Mouse (Mus musculus): Measurements from ENCODE around the gene Ccng2. TPM values are rescaled to one million over a fixed set of nuclear protein-coding genes. Genes with fewer than 3 reads are reported as not detected.
A peak's percentile ranks its signal among the peaks of the same experiment; 100 is the strongest.

The Ccng2 gene
- polyA plus RNA-seq, 1 experiment from 2014 or later = 149 TPM

GRCm38 (mm10) chr5:93270095-93270494, 3.0 kb downstream of the Ccng2 start:
- H3K27ac ChIP-seq (ENCODE audit: low read length) = no peak overlapping the region
- no peak overlapping the region for H3K9ac ChIP-seq (replicated peaks; ENCODE audit: low read depth, low read length)
- H3K4me1 ChIP-seq (replicated peaks; ENCODE audit: control insufficient read depth, insufficient read depth, low read length) = peaks cover 15% of the 10 kb centered on the region

GRCm38 (mm10) chr5:93270721-93271120, 3.7 kb downstream of the Ccng2 start:
- H3K9me3 ChIP-seq (ENCODE audit: control insufficient read depth, low read length) = no peaks in the 10 kb centered on the region
- no peak overlapping the region for H3K4me2 ChIP-seq (ENCODE audit: low read length)
- H3K36me3 ChIP-seq (ENCODE audit: control insufficient read depth, insufficient read depth) = peaks cover 43% of the 10 kb centered on the region
- no peak overlapping the region for H3K9ac ChIP-seq (replicated peaks; ENCODE audit: low read depth, low read length)
- WGBS = 95% methylated on average over 18 of the region's 18 CpGs
- H3K4me3 ChIP-seq (replicated peaks; ENCODE audit: low read length) = no peak overlapping the region
- ATAC-seq = no peak
- no peak overlapping the region for H3K27ac ChIP-seq (ENCODE audit: low read length)
- peaks cover 15% of the 10 kb centered on the region for H3K4me1 ChIP-seq (replicated peaks; ENCODE audit: control insufficient read depth, insufficient read depth, low read length)
- no peaks in the 10 kb centered on the region for H3K27me3 ChIP-seq (replicated peaks; ENCODE audit: control insufficient read depth, insufficient read depth, low read length)

More at GRCm38 (mm10) chr5:93270095-93270494, 3.0 kb downstream of the Ccng2 start:
- Histone ChIP-seq H3K4me3 (replicated peaks; ENCODE audit: low read length) (peak overlapping the region; percentile 25; the same call in 1 of the 2 replicates), H3K9me3 (ENCODE audit: control insufficient read depth, low read length) (no peaks in the 10 kb centered on the region), H3K36me3 (ENCODE audit: control insufficient read depth, insufficient read depth) (peaks cover 37% of the 10 kb centered on the region), H3K27me3 (replicated peaks; ENCODE audit: control insufficient read depth, insufficient read depth, low read length) (no peaks in the 10 kb centered on the region), H3K4me2 (ENCODE audit: low read length) (peak overlapping the region; percentile 59)
- 45% methylated on average over 7 of the region's 7 CpGs for WGBS
- no peak for ATAC-seq

GRCm38 (mm10) chr5:93282446-93283107, 15.5 kb downstream of the Ccng2 start:
- H3K27ac ChIP-seq (ENCODE audit: low read length) = no peak overlapping the region
- no peak overlapping the region for H3K4me2 ChIP-seq (ENCODE audit: low read length)
- no peak overlapping the region for H3K9ac ChIP-seq (replicated peaks; ENCODE audit: low read depth, low read length)
- H3K27me3 ChIP-seq (replicated peaks; ENCODE audit: control insufficient read depth, insufficient read depth, low read length) = no peaks in the 10 kb centered on the region
- no peak for ATAC-seq
- H3K4me3 ChIP-seq (replicated peaks; ENCODE audit: low read length) = no peak overlapping the region
- 82% methylated on average over 14 of the region's 14 CpGs for WGBS
- no peaks in the 10 kb centered on the region for H3K4me1 ChIP-seq (replicated peaks; ENCODE audit: control insufficient read depth, insufficient read depth, low read length)
- no peaks in the 10 kb centered on the region for H3K9me3 ChIP-seq (ENCODE audit: control insufficient read depth, low read length)
- H3K36me3 ChIP-seq (ENCODE audit: control insufficient read depth, insufficient read depth) = peaks cover 9% of the 10 kb centered on the region

GRCm38 (mm10) chr5:93283109-93283508, 16.1 kb downstream of the Ccng2 start:
- ATAC-seq = no peak
- no peak overlapping the region for H3K9ac ChIP-seq (replicated peaks; ENCODE audit: low read depth, low read length)
- 91% methylated on average over 7 of the region's 7 CpGs for WGBS
- H3K4me2 ChIP-seq (ENCODE audit: low read length) = no peak overlapping the region
- no peaks in the 10 kb centered on the region for H3K27me3 ChIP-seq (replicated peaks; ENCODE audit: control insufficient read depth, insufficient read depth, low read length)
- no peaks in the 10 kb centered on the region for H3K9me3 ChIP-seq (ENCODE audit: control insufficient read depth, low read length)
- H3K36me3 ChIP-seq (ENCODE audit: control insufficient read depth, insufficient read depth) = peaks cover 5% of the 10 kb centered on the region
- H3K4me1 ChIP-seq (replicated peaks; ENCODE audit: control insufficient read depth, insufficient read depth, low read length) = no peaks in the 10 kb centered on the region
- H3K4me3 ChIP-seq (replicated peaks; ENCODE audit: low read length) = no peak overlapping the region
- H3K27ac ChIP-seq (ENCODE audit: low read length) = no peak overlapping the region

GRCm38 (mm10) chr5:93288553-93288952, 21.5 kb downstream of the Ccng2 start:
- Histone ChIP-seq H3K27me3 (replicated peaks; ENCODE audit: control insufficient read depth, insufficient read depth, low read length) (no peaks in the 10 kb centered on the region), H3K9me3 (ENCODE audit: control insufficient read depth, low read length) (no peaks in the 10 kb centered on the region), H3K4me1 (replicated peaks; ENCODE audit: control insufficient read depth, insufficient read depth, low read length) (no peaks in the 10 kb centered on the region), H3K9ac (replicated peaks; ENCODE audit: low read depth, low read length) (no peak overlapping the region), H3K4me2 (ENCODE audit: low read length) (no peak overlapping the region), H3K4me3 (replicated peaks; ENCODE audit: low read length) (no peak overlapping the region), H3K36me3 (ENCODE audit: control insufficient read depth, insufficient read depth) (no peaks in the 10 kb centered on the region), H3K27ac (ENCODE audit: low read length) (no peak overlapping the region)
- no peak for ATAC-seq

GRCm38 (mm10) chr5:93290282-93290681, 23.2 kb downstream of the Ccng2 start:
- H3K27me3 ChIP-seq (replicated peaks; ENCODE audit: control insufficient read depth, insufficient read depth, low read length) = no peaks in the 10 kb centered on the region
- no peak for ATAC-seq
- WGBS = 61% methylated on average over 2 of the region's 2 CpGs
- no peak overlapping the region for H3K4me3 ChIP-seq (replicated peaks; ENCODE audit: low read length)
- no peak overlapping the region for H3K27ac ChIP-seq (ENCODE audit: low read length)
- H3K4me1 ChIP-seq (replicated peaks; ENCODE audit: control insufficient read depth, insufficient read depth, low read length) = no peaks in the 10 kb centered on the region
- no peaks in the 10 kb centered on the region for H3K9me3 ChIP-seq (ENCODE audit: control insufficient read depth, low read length)
- no peak overlapping the region for H3K9ac ChIP-seq (replicated peaks; ENCODE audit: low read depth, low read length)
- no peaks in the 10 kb centered on the region for H3K36me3 ChIP-seq (ENCODE audit: control insufficient read depth, insufficient read depth)
- no peak overlapping the region for H3K4me2 ChIP-seq (ENCODE audit: low read length)

- no peak overlapping the region for H3K27ac ChIP-seq (ENCODE audit: low read length)
- H3K27me3 ChIP-seq (replicated peaks; ENCODE audit: control insufficient read depth, insufficient read depth, low read length) = no peaks in the 10 kb centered on the region
- H3K4me3 ChIP-seq (replicated peaks; ENCODE audit: low read length) = no peak overlapping the region
- H3K9me3 ChIP-seq (ENCODE audit: control insufficient read depth, low read length) = no peaks in the 10 kb centered on the region
- no peak overlapping the region for H3K9ac ChIP-seq (replicated peaks; ENCODE audit: low read depth, low read length)
- 87% methylated on average over 5 of the region's 5 CpGs for WGBS
- H3K4me1 ChIP-seq (replicated peaks; ENCODE audit: control insufficient read depth, insufficient read depth, low read length) = no peaks in the 10 kb centered on the region
- no peak overlapping the region for H3K4me2 ChIP-seq (ENCODE audit: low read length)
- H3K36me3 ChIP-seq (ENCODE audit: control insufficient read depth, insufficient read depth) = no peaks in the 10 kb centered on the region
- no peak for ATAC-seq
Observed at GRCm38 (mm10) chr5:93296341-93296746, 29.3 kb downstream of the Ccng2 start.

- no peaks in the 10 kb centered on the region for H3K27me3 ChIP-seq (replicated peaks; ENCODE audit: control insufficient read depth, insufficient read depth, low read length)
- H3K4me3 ChIP-seq (replicated peaks; ENCODE audit: low read length) = no peak overlapping the region
- H3K9ac ChIP-seq (replicated peaks; ENCODE audit: low read depth, low read length) = no peak overlapping the region
- 80% methylated on average over 4 of the region's 4 CpGs for WGBS
- H3K36me3 ChIP-seq (ENCODE audit: control insufficient read depth, insufficient read depth) = no peaks in the 10 kb centered on the region
- H3K4me1 ChIP-seq (replicated peaks; ENCODE audit: control insufficient read depth, insufficient read depth, low read length) = no peaks in the 10 kb centered on the region
- no peak for ATAC-seq
- H3K4me2 ChIP-seq (ENCODE audit: low read length) = no peak overlapping the region
- no peaks in the 10 kb centered on the region for H3K9me3 ChIP-seq (ENCODE audit: control insufficient read depth, low read length)
- H3K27ac ChIP-seq (ENCODE audit: low read length) = no peak overlapping the region
Observed at GRCm38 (mm10) chr5:93296754-93297153, 29.7 kb downstream of the Ccng2 start.

- 88% methylated on average over 3 of the region's 3 CpGs for WGBS
- no peaks in the 10 kb centered on the region for H3K4me1 ChIP-seq (replicated peaks; ENCODE audit: control insufficient read depth, insufficient read depth, low read length)
- H3K27me3 ChIP-seq (replicated peaks; ENCODE audit: control insufficient read depth, insufficient read depth, low read length) = no peaks in the 10 kb centered on the region
Observed at GRCm38 (mm10) chr5:93297311-93297710, 30.3 kb downstream of the Ccng2 start.

More at GRCm38 (mm10) chr5:93297311-93297710, 30.3 kb downstream of the Ccng2 start:
- Histone ChIP-seq H3K9me3 (ENCODE audit: control insufficient read depth, low read length) (no peaks in the 10 kb centered on the region), H3K36me3 (ENCODE audit: control insufficient read depth, insufficient read depth) (no peaks in the 10 kb centered on the region), H3K9ac (replicated peaks; ENCODE audit: low read depth, low read length) (no peak overlapping the region), H3K4me3 (replicated peaks; ENCODE audit: low read length) (no peak overlapping the region), H3K4me2 (ENCODE audit: low read length) (no peak overlapping the region), H3K27ac (ENCODE audit: low read length) (no peak overlapping the region)
- no peak for ATAC-seq
